Mouse (Mus musculus) ovary, postnatal 10 days (tissue): ENCODE results near the gene Vmn1r237.

Experiments used
- DNase-seq: peaks from one replicate; pipeline ENCODE4 v3.0.0; 2022; ENCODE audit warnings: low spot score

Gene Vmn1r237

GRCm38 (mm10) chr17:21311565-21311964 is at the start of gene Vmn1r237:
Gene Vmn1r237, plus strand, starts transcription at chr17:21311865.
- no peak for DNase-seq

- no peak for DNase-seq
Measured at GRCm38 (mm10) chr17:21272103-21272502, 39.6 kb upstream of the Vmn1r237 start.

GRCm38 (mm10) chr17:21282642-21283041 is 29.0 kb upstream of the Vmn1r237 start, which contains the start of gene Vmn1r236:
Gene Vmn1r236, plus strand, starts transcription at chr17:21282942.
- DNase-seq = no peak

DNA sequence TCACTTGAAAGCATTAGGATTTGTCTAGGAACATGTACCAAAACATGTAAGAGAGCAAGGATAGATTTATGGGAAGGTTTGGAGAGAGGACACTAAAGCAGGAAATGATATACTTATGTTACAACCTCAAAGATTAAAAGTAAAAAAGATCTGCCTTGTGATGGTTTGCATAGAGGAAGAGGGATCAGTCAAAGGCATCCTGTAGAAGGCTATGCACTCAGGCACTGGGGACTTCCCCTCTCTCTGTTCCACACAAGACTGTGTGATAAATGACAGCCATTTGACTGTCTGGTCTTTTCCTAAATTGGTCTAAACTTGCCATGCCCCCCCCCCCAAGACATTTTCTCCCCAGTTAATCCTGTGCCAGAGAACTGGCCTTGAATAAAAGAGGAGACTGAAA is 27.3 kb upstream of the Vmn1r237 start:
- DNase-seq = no peak

DNA sequence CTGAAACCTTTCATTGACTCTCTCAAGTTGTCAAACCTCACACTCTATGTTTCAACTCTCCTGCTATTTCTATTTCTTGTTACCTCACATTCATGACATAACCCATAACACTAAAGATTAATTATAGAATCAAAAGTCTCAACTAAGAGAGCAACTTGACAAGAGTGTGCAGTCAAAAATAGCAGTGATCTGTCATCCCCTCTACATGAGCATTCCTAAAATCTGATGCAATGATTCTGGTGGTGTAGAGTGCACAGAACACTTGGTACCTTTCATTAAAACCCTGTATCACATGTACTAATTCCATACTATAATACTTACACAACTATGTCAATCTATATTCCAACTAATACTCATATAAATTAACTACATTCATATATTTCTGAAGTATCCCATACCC is 22.0 kb upstream of the Vmn1r237 start:
- no peak for DNase-seq
